Mouse (Mus musculus) C2C12 (cell line): Measurements from ENCODE around the gene Cradd.

Experiments
- CTCF ChIP-seq: IDR thresholded peaks from one replicate; pipeline ENCODE4 v1.5.1; 2011; ENCODE audit not compliant: control insufficient read depth, insufficient read depth, insufficient read length
- MYOG ChIP-seq: IDR thresholded peaks from one replicate; pipeline ENCODE4 v1.6.1; 2011; ENCODE audit not compliant: control insufficient read depth, insufficient read length; ENCODE audit errors: extremely low read depth

- no peak for TF ChIP-seq MYOG
- TF ChIP-seq CTCF = no peak
Measured at GRCm38 (mm10) chr10:95232554-95232953, 91.4 kb downstream of the Cradd start.
